Mouse (Mus musculus) midbrain, embryonic 14.5 days (tissue): Measurements from ENCODE around the gene Igsf9b. TPM values are rescaled to one million over a fixed set of nuclear protein-coding genes. Genes with fewer than 3 reads are reported as not detected.

Experiments used
- ATAC-seq: fragments of 200-750 bp; cut with Nextera tagmentation; 2 replicates; pipeline ENCODE4 v1.8.0; 2017; ENCODE audit warnings: moderate number of reproducible peaks, moderate library complexity; ENCODE audit not compliant: low FRiP score, low TSS enrichment
- DNase-seq: peaks from one replicate; pipeline ENCODE4 v3.0.0-alpha.2; 2015
- H3K27ac ChIP-seq: fragments of 300-500 bp; sonication (generic); replicated peaks from 2 replicates; pipeline ENCODE4 v1.5.1; 2014; ENCODE audit warnings: mild to moderate bottlenecking, low read depth, low read length, moderate library complexity
- H3K27me3 ChIP-seq: fragments of 300-500 bp; sonication (generic); 2 replicates; pipeline ENCODE4 v1.6.1; 2014; ENCODE audit warnings: low read length, control low read depth, mixed read lengths; ENCODE audit not compliant: control insufficient read depth, insufficient read depth
- H3K36me3 ChIP-seq: fragments of 300-500 bp; sonication (generic); 2 replicates; pipeline ENCODE4 v1.6.1; 2014; ENCODE audit warnings: low read length, control low read depth; ENCODE audit not compliant: control insufficient read depth, insufficient read depth
- H3K4me1 ChIP-seq: fragments of 300-500 bp; sonication (generic); 2 replicates; pipeline ENCODE4 v1.6.1; 2014; ENCODE audit warnings: mild to moderate bottlenecking, antibody characterized with exemption, low read length, control low read depth; ENCODE audit not compliant: control insufficient read depth, insufficient read depth
- H3K4me2 ChIP-seq: fragments of 300-500 bp; sonication (generic); 2 replicates; pipeline ENCODE4 v1.6.1; 2014; ENCODE audit warnings: mild to moderate bottlenecking, low read length, moderate library complexity
- H3K4me3 ChIP-seq: fragments of 300-500 bp; sonication (generic); replicated peaks from 2 replicates; pipeline ENCODE4 v1.5.1; 2014; ENCODE audit warnings: low read depth, low read length
- H3K9ac ChIP-seq: fragments of 300-500 bp; sonication (generic); replicated peaks from 2 replicates; pipeline ENCODE4 v1.6.1; 2014; ENCODE audit warnings: mild to moderate bottlenecking, low read length, moderate library complexity
- H3K9me3 ChIP-seq: fragments of 300-500 bp; sonication (generic); 2 replicates; pipeline ENCODE4 v1.6.1; 2016; ENCODE audit warnings: low read length, control low read depth, mixed read lengths; ENCODE audit not compliant: control insufficient read depth
- WGBS: fragments of 180-500 bp; shearing (Covaris S2); extraction: QIAGEN DNeasy Blood & Tissue Kit; methylation state at CpG from one replicate; pipeline ENCODE4 v1.1.7; 2014; 5-methylcytosine and 5-hydroxymethylcytosine counted together
- polyA plus RNA-seq: library from polyadenylated mRNA; unstranded; fragments of >200 nt; fragmentation: Nextera tagmentation; extraction: Ambion mirVana; gene quantifications from 2 replicates; pipeline ENCODE4 v1.2.1, GENCODE M21; 2014

The Igsf9b gene
- polyA plus RNA-seq, 1 experiment from 2014 or later = 12.0 TPM

DNA sequence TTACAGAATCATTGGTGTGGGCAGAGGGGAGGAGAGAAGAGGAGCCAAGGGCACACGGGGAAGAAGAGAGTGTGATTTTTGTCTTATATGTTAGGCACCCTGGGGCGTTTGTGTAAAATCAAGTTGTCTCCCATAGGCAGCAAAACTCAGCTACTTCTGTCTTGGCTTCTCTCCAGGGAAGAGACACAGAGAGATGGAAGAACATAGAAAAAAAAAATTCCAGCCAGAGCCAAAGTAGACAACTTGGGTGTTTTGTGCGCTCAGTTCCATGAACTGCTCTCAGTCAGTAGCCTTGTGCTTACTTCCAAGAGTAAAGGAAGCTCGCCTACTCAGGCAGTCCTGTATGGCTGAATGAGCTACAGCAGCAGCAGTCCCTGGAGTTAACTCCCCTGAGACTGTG is 31.4 kb downstream of the Igsf9b start:
- no peaks in the 10 kb centered on the region for H3K4me1 ChIP-seq
- no peak overlapping the region for H3K4me2 ChIP-seq
- DNase-seq = no peak
- no peak overlapping the region for H3K4me3 ChIP-seq
- H3K9ac ChIP-seq = no peak overlapping the region
- 89% methylated on average over 4 of the region's 4 CpGs for WGBS
- H3K36me3 ChIP-seq = peaks cover 56% of the 10 kb centered on the region
- no peak overlapping the region for H3K27ac ChIP-seq
- no peak for ATAC-seq
- H3K27me3 ChIP-seq = no peaks in the 10 kb centered on the region
- H3K9me3 ChIP-seq = no peaks in the 10 kb centered on the region

DNA sequence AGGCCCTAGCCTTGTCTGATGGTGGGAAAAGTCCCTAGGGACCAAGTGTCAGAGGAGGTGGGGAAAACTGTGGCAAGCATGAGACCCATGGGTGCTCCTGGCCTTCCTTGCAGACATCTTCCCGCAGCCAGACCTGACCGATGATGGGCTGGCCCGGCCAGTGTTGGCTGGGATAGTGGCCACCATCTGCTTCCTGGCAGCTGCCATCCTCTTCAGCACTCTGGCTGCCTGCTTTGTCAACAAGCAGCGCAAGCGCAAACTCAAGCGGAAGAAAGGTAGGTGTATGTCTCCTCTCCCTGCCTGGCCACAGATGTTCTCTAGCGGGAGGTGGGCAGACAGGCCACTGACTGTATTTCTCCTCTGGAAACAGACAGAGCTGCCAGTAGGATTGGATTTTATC is 32.5 kb downstream of the Igsf9b start:
- DNase-seq = no peak
- H3K4me2 ChIP-seq = no peak overlapping the region
- H3K27ac ChIP-seq = no peak overlapping the region
- 97% methylated on average over 7 of the region's 7 CpGs for whole genome bisulfite sequencing
- H3K9ac ChIP-seq = no peak overlapping the region
- H3K4me1 ChIP-seq = no peaks in the 10 kb centered on the region
- ATAC-seq = no peak
- H3K36me3 ChIP-seq = peaks cover 54% of the 10 kb centered on the region
- no peaks in the 10 kb centered on the region for H3K9me3 ChIP-seq
- no peaks in the 10 kb centered on the region for H3K27me3 ChIP-seq
- H3K4me3 ChIP-seq = no peak overlapping the region

DNA sequence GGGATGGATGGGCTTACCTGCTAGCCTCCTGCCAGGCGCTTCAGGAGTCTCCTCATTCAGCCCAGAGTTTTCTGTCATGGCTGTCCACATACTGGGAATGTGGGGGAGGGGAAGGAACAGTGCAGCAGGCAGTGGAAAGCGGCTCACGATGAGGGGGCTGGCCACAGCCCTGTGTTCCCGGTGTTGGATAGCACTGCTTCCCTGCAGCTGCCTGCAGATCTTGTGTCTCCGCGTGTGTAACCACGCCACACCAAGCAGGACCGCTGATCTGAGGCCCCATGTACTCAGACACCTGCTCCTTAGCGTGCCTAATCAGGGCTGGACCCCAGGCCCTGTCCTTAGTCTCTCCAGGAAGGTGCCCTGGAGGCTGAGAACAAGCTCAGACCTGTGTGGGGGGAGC is 35.9 kb downstream of the Igsf9b start:
- no peaks in the 10 kb centered on the region for H3K27me3 ChIP-seq
- no peak overlapping the region for H3K4me3 ChIP-seq
- H3K4me2 ChIP-seq = no peak overlapping the region
- peaks cover 43% of the 10 kb centered on the region for H3K36me3 ChIP-seq
- no peak overlapping the region for H3K27ac ChIP-seq
- peak; percentile 34; the same call in 1 of the 2 replicates for ATAC-seq
- no peaks in the 10 kb centered on the region for H3K9me3 ChIP-seq
- H3K9ac ChIP-seq = no peak overlapping the region
- no peak for DNase-seq
- WGBS = 88% methylated on average over 9 of the region's 9 CpGs
- no peaks in the 10 kb centered on the region for H3K4me1 ChIP-seq

DNA sequence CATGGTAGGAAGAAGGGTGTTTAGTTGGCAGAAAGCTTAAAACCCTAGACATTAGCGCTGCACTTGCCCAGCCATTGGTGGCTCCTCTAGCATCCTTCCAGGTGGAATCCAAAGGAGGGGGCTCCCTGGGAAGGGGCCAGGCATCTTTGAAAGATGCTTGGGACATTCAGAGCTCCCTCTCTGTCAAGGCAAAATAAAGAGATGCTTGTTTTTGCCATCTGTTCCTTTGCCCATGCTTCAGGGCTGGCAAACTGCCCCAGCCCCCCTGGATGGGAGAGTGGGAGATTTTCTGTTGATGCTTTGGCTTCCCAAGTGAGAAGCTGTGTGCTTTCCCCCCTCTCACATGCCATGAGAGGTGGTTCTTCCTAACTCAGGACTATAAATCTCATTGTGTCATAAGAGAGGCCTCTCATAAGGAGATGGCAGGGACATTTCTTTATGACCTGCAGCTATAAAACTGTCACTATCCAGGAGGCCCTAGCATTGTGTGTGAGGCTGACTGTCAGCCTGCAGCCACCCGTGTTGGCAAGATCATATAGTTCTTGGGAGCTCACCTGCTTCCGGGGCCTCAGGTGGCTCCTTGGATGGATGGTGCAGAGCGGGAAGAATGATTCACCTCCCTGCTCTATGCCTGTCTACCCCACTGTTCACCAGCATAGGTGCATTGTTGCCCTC is 38.1 kb downstream of the Igsf9b start:
- Histone ChIP-seq H3K4me2 (no peak overlapping the region), H3K9ac (no peak overlapping the region), H3K9me3 (no peaks in the 10 kb centered on the region), H3K36me3 (peaks cover 40% of the 10 kb centered on the region), H3K27ac (0 out of 2 replicates have a peak overlapping the region, but pooled peaks have one; percentile 26), H3K4me3 (no peak overlapping the region), H3K4me1 (no peaks in the 10 kb centered on the region), H3K27me3 (no peaks in the 10 kb centered on the region)
- no peak for ATAC-seq
- DNase-seq = peak; percentile 38
- 93% methylated on average over 4 of the region's 4 CpGs for WGBS

DNA sequence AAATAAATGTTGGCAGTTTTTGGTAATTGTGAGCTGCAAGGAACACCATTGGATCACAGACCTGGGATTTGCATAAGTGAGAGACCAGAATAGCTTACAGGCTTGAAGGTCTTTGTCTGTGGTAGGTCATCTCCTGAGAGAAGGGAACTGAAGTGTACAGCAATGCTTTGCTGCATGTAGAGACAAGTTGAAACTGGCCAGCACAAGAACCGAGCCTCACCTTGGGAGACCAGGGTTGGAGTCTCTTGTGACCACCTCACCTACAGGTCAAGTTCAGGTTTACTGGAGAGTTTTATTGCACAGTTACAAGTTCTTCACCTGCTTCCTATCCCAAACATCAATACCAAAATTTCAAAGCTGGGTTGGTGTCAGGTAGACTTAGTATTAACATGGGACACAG is 40.2 kb downstream of the Igsf9b start:
- Histone ChIP-seq H3K27ac (no peak overlapping the region), H3K36me3 (peaks cover 46% of the 10 kb centered on the region), H3K9me3 (no peaks in the 10 kb centered on the region), H3K4me2 (no peak overlapping the region), H3K4me3 (no peak overlapping the region), H3K27me3 (no peaks in the 10 kb centered on the region), H3K9ac (no peak overlapping the region), H3K4me1 (no peaks in the 10 kb centered on the region)
- no peak for ATAC-seq
- no peak for DNase-seq
- WGBS = 90% methylated on average over 1 of the region's 1 CpGs

DNA sequence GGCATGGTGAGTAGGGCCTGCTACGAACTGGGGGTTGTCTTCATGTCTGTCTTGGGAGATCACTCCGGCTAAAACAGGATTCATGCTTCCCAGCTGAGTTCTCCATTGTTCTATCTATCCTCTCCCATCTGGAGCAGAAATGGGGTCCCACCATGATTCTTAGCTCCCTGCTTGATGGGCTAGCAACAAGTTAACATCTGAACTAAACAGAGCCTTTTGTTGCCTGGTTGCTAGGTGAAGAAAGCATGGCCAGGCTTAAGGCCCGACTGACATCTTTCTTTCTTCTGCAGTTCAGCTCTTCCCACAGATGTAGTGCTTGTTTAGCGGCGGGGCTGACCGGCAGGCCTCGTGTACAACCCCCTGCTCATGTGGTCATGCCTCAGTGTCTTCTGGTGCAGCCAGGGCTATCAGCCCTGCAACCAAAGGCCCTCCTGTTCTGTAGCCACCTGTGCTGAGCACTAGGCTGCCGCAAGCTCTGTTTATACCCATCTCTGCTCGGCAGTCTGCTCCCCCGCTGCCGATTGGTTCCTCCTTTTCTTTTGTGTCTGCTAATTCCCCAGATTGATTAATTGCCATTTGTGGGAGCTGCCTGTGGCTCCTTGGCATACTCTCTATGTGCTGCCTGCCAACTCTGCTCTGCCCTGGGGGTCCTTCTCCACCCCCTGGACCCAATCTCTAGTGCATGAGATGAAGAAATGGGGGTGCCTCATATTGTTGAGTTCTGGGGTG is 47.7 kb downstream of the Igsf9b start:
- Histone ChIP-seq H3K36me3 (peaks cover 54% of the 10 kb centered on the region), H3K27me3 (no peaks in the 10 kb centered on the region), H3K4me2 (no peak overlapping the region), H3K4me1 (no peaks in the 10 kb centered on the region), H3K27ac (no peak overlapping the region), H3K9me3 (no peaks in the 10 kb centered on the region), H3K9ac (no peak overlapping the region), H3K4me3 (no peak overlapping the region)
- ATAC-seq (no peak), DNase-seq (peak; percentile 35)
- WGBS = 31% methylated on average over 11 of the region's 11 CpGs

DNA sequence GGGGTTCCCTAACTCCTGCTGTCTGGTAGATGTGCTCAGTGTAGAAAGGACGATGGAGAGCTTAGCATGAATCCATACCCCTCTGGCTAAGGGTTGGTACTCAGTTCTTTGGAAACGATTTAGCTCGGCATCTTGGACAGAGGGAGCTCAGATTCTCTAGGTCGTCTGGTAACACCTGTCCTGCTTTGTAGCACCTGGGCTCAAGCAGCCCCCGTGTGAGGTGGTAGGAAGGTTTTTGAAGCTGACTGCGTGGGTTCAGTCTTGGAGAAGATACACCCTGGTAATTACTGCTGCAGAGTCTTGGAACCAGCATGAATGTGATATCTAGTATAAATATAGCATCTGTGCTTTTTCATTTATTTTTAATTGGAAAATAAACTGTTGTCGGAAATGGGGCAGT is 54.1 kb downstream of the Igsf9b start:
- WGBS = 90% methylated on average over 7 of the region's 7 CpGs
- Histone ChIP-seq H3K4me2 (no peak overlapping the region), H3K27me3 (no peaks in the 10 kb centered on the region), H3K36me3 (peaks cover 4% of the 10 kb centered on the region; the same call in 1 of the 2 replicates), H3K4me1 (no peaks in the 10 kb centered on the region), H3K4me3 (no peak overlapping the region), H3K27ac (no peak overlapping the region), H3K9ac (no peak overlapping the region), H3K9me3 (no peaks in the 10 kb centered on the region)
- ATAC-seq (no peak), DNase-seq (no peak)

DNA sequence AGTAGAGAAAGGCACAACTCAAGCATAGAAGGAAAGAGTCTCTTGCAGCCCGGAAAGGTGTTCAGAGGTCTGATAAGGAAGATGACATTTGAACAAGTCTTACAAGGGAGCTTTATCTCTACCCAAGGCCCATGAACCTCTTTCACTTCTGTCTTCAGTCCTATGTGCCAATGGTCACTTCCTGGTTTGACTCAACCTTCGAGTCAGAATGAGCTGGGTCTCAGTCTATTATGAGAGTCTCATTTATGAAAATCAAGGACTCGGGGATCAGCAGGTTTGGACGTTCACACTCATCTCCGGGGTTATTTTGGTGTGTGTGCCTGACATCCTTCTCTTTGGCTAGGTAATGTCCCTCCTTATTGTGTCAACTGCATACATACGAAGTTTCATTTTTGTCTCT is 58.9 kb downstream of the Igsf9b start:
- no peak overlapping the region for H3K27ac ChIP-seq
- WGBS = 92% methylated on average over 6 of the region's 6 CpGs
- H3K9me3 ChIP-seq = no peaks in the 10 kb centered on the region
- H3K4me2 ChIP-seq = no peak overlapping the region
- H3K9ac ChIP-seq = no peak overlapping the region
- no peak for DNase-seq
- no peaks in the 10 kb centered on the region for H3K27me3 ChIP-seq
- H3K36me3 ChIP-seq = no peaks in the 10 kb centered on the region
- no peaks in the 10 kb centered on the region for H3K4me1 ChIP-seq
- H3K4me3 ChIP-seq = no peak overlapping the region
- ATAC-seq = no peak

DNA sequence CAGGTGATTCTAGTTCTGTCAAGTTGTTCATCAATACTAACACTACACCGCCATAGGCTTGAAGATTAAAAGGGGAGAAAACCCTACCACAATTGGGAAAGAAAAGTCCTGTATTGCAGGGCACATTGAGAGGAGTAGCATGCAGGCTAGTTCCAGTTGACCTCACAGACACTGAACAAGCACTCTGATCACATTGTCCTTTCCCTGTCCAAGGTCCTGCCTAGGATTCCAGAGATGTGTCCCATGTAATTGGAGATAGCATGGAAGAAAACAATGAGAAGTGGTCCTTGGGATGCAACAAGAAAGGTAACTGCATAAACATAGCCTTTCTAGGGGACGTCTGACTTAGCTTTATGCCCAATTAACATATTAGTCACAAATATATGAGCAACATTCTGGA is 68.2 kb downstream of the Igsf9b start:
- Histone ChIP-seq H3K4me1 (no peaks in the 10 kb centered on the region), H3K36me3 (no peaks in the 10 kb centered on the region), H3K27me3 (no peaks in the 10 kb centered on the region), H3K4me3 (no peak overlapping the region), H3K9me3 (no peaks in the 10 kb centered on the region), H3K4me2 (no peak overlapping the region), H3K27ac (no peak overlapping the region), H3K9ac (no peak overlapping the region)
- ATAC-seq (no peak), DNase-seq (no peak)
- WGBS = 71% methylated on average over 2 of the region's 2 CpGs
